Mouse (Mus musculus): Measurements from ENCODE around the gene Sulf2. TPM values are rescaled to one million over a fixed set of nuclear protein-coding genes. Genes with fewer than 3 reads are reported as not detected.
A peak's percentile ranks its signal among the peaks of the same experiment; 100 is the strongest.

The Sulf2 gene
- polyA plus RNA-seq, 1 experiment, result 119 TPM

- Histone ChIP-seq H3K27ac (ENCODE audit: insufficient read depth, low read length) (peak overlapping the region; percentile 20; the same call in 1 of the 2 replicates), H3K4me1 (ENCODE audit: control insufficient read depth, insufficient read depth, low read length) (no peaks in the 10 kb centered on the region), H3K27me3 (ENCODE audit: control insufficient read depth, insufficient read depth, low read length, poor library complexity, severe bottlenecking) (no peaks in the 10 kb centered on the region), H3K9me3 (replicated peaks; ENCODE audit: control insufficient read depth, insufficient read depth, low read length, poor library complexity, severe bottlenecking) (no peaks in the 10 kb centered on the region), H3K4me3 (ENCODE audit: low read depth, low read length) (no peak overlapping the region), H3K9ac (ENCODE audit: low read depth, poor library complexity, severe bottlenecking) (no peak overlapping the region), H3K36me3 (ENCODE audit: control insufficient read depth, insufficient read depth, low read length, poor library complexity, severe bottlenecking) (peaks cover 34% of the 10 kb centered on the region)
- TF ChIP-seq POLR2A (IDR thresholded peaks at IDR 0.05; ENCODE audit: insufficient read depth, low read length) (no peak), EP300 (IDR thresholded peaks at IDR 0.05; ENCODE audit: insufficient read depth, low read depth, low read length) (no peak), CTCF (IDR thresholded peaks at IDR 0.05; ENCODE audit: low read depth, low read length) (no peak)
Measured at GRCm38 (mm10) chr2:166045006-166045405, 110.5 kb downstream of the Sulf2 start.

GRCm38 (mm10) chr2:166042542-166042941, 112.9 kb downstream of the Sulf2 start:
- no peak overlapping the region for H3K9ac ChIP-seq (ENCODE audit: low read depth, poor library complexity, severe bottlenecking)

GRCm38 (mm10) chr2:166039681-166040080, 115.8 kb downstream of the Sulf2 start:
- Histone ChIP-seq H3K9me3 (replicated peaks; ENCODE audit: control insufficient read depth, insufficient read depth, low read length, poor library complexity, severe bottlenecking) (no peaks in the 10 kb centered on the region), H3K4me3 (ENCODE audit: low read depth, low read length) (no peak overlapping the region), H3K36me3 (ENCODE audit: control insufficient read depth, insufficient read depth, low read length, poor library complexity, severe bottlenecking) (peaks cover 23% of the 10 kb centered on the region), H3K27me3 (ENCODE audit: control insufficient read depth, insufficient read depth, low read length, poor library complexity, severe bottlenecking) (no peaks in the 10 kb centered on the region), H3K4me1 (ENCODE audit: control insufficient read depth, insufficient read depth, low read length) (no peaks in the 10 kb centered on the region), H3K27ac (ENCODE audit: insufficient read depth, low read length) (no peak overlapping the region), H3K9ac (ENCODE audit: low read depth, poor library complexity, severe bottlenecking) (no peak overlapping the region)
- no peak for TF ChIP-seq CTCF (IDR thresholded peaks at IDR 0.05; ENCODE audit: low read depth, low read length)
- no peak for TF ChIP-seq POLR2A (IDR thresholded peaks at IDR 0.05; ENCODE audit: insufficient read depth, low read length)
- TF ChIP-seq EP300 (IDR thresholded peaks at IDR 0.05; ENCODE audit: insufficient read depth, low read depth, low read length), result no peak

More at GRCm38 (mm10) chr2:166042542-166042941, 112.9 kb downstream of the Sulf2 start:
- no peak for TF ChIP-seq EP300 (IDR thresholded peaks at IDR 0.05; ENCODE audit: insufficient read depth, low read depth, low read length)
- Histone ChIP-seq H3K36me3 (ENCODE audit: control insufficient read depth, insufficient read depth, low read length, poor library complexity, severe bottlenecking) (peaks cover 17% of the 10 kb centered on the region), H3K27ac (ENCODE audit: insufficient read depth, low read length) (no peak overlapping the region), H3K4me3 (ENCODE audit: low read depth, low read length) (no peak overlapping the region), H3K4me1 (ENCODE audit: control insufficient read depth, insufficient read depth, low read length) (no peaks in the 10 kb centered on the region), H3K27me3 (ENCODE audit: control insufficient read depth, insufficient read depth, low read length, poor library complexity, severe bottlenecking) (no peaks in the 10 kb centered on the region), H3K9me3 (replicated peaks; ENCODE audit: control insufficient read depth, insufficient read depth, low read length, poor library complexity, severe bottlenecking) (no peaks in the 10 kb centered on the region)

GRCm38 (mm10) chr2:166035725-166036124, 119.7 kb downstream of the Sulf2 start:
- no peak overlapping the region for H3K27ac ChIP-seq (ENCODE audit: insufficient read depth, low read length)
- H3K9me3 ChIP-seq (replicated peaks; ENCODE audit: control insufficient read depth, insufficient read depth, low read length, poor library complexity, severe bottlenecking), result no peaks in the 10 kb centered on the region
- H3K27me3 ChIP-seq (ENCODE audit: control insufficient read depth, insufficient read depth, low read length, poor library complexity, severe bottlenecking), result no peaks in the 10 kb centered on the region
- H3K4me1 ChIP-seq (ENCODE audit: control insufficient read depth, insufficient read depth, low read length), result peaks cover 2% of the 10 kb centered on the region
- TF ChIP-seq CTCF (IDR thresholded peaks at IDR 0.05; ENCODE audit: low read depth, low read length), result peak; percentile 54
- no peak for TF ChIP-seq POLR2A (IDR thresholded peaks at IDR 0.05; ENCODE audit: insufficient read depth, low read length)
- 0 out of 2 replicates have a peak overlapping the region, but pooled peaks have one; percentile 14 for H3K9ac ChIP-seq (ENCODE audit: low read depth, poor library complexity, severe bottlenecking)
- H3K36me3 ChIP-seq (ENCODE audit: control insufficient read depth, insufficient read depth, low read length, poor library complexity, severe bottlenecking), result peaks cover 23% of the 10 kb centered on the region
- H3K4me3 ChIP-seq (ENCODE audit: low read depth, low read length), result no peak overlapping the region

- Histone ChIP-seq H3K27me3 (ENCODE audit: control insufficient read depth, insufficient read depth, low read length, poor library complexity, severe bottlenecking) (no peaks in the 10 kb centered on the region), H3K9ac (ENCODE audit: low read depth, poor library complexity, severe bottlenecking) (0 out of 2 replicates have a peak overlapping the region, but pooled peaks have one; percentile 14), H3K4me3 (ENCODE audit: low read depth, low read length) (no peak overlapping the region), H3K27ac (ENCODE audit: insufficient read depth, low read length) (peak overlapping the region; percentile 38), H3K9me3 (replicated peaks; ENCODE audit: control insufficient read depth, insufficient read depth, low read length, poor library complexity, severe bottlenecking) (no peaks in the 10 kb centered on the region), H3K4me1 (ENCODE audit: control insufficient read depth, insufficient read depth, low read length) (peaks cover 2% of the 10 kb centered on the region), H3K36me3 (ENCODE audit: control insufficient read depth, insufficient read depth, low read length, poor library complexity, severe bottlenecking) (peaks cover 20% of the 10 kb centered on the region)
- TF ChIP-seq EP300 (IDR thresholded peaks at IDR 0.05; ENCODE audit: insufficient read depth, low read depth, low read length), result no peak
- no peak for TF ChIP-seq POLR2A (IDR thresholded peaks at IDR 0.05; ENCODE audit: insufficient read depth, low read length)
- TF ChIP-seq CTCF (IDR thresholded peaks at IDR 0.05; ENCODE audit: low read depth, low read length), result no peak
Measured at GRCm38 (mm10) chr2:166034967-166035490, 120.4 kb downstream of the Sulf2 start.

GRCm38 (mm10) chr2:166032628-166033027, 122.8 kb downstream of the Sulf2 start:
- H3K27ac ChIP-seq (ENCODE audit: insufficient read depth, low read length), result no peak overlapping the region
- H3K36me3 ChIP-seq (ENCODE audit: control insufficient read depth, insufficient read depth, low read length, poor library complexity, severe bottlenecking), result peaks cover 14% of the 10 kb centered on the region
- peaks cover 5% of the 10 kb centered on the region for H3K4me1 ChIP-seq (ENCODE audit: control insufficient read depth, insufficient read depth, low read length)
- no peak overlapping the region for H3K4me3 ChIP-seq (ENCODE audit: low read depth, low read length)
- no peaks in the 10 kb centered on the region for H3K27me3 ChIP-seq (ENCODE audit: control insufficient read depth, insufficient read depth, low read length, poor library complexity, severe bottlenecking)
- TF ChIP-seq POLR2A (IDR thresholded peaks at IDR 0.05; ENCODE audit: insufficient read depth, low read length) (no peak), CTCF (IDR thresholded peaks at IDR 0.05; ENCODE audit: low read depth, low read length) (no peak), EP300 (IDR thresholded peaks at IDR 0.05; ENCODE audit: insufficient read depth, low read depth, low read length) (no peak)
- H3K9ac ChIP-seq (ENCODE audit: low read depth, poor library complexity, severe bottlenecking), result no peak overlapping the region
- H3K9me3 ChIP-seq (replicated peaks; ENCODE audit: control insufficient read depth, insufficient read depth, low read length, poor library complexity, severe bottlenecking), result no peaks in the 10 kb centered on the region

Measured in ES-Bruce4 (cell line).